Mouse (Mus musculus): ENCODE data around the gene Tmem98. TPM values are rescaled to one million over a fixed set of nuclear protein-coding genes. Genes with fewer than 3 reads are reported as not detected.

Tmem98 gene
- total RNA-seq, 2 experiments from 2014 or later: 4.8 to 9.4 TPM

GRCm38 (mm10) chr11:80845486-80845885, 35.5 kb downstream of the Tmem98 start:
- intact Hi-C loops (cut with DNase I): no loop called here
- DNase-seq (ENCODE audit: low spot score in 2 of 2): no peak

- no peak for DNase-seq (ENCODE audit: low spot score in 2 of 2)
- intact Hi-C loops (cut with DNase I): no loop called here
Measured at GRCm38 (mm10) chr11:80846115-80846514, 36.1 kb downstream of the Tmem98 start.

DNA sequence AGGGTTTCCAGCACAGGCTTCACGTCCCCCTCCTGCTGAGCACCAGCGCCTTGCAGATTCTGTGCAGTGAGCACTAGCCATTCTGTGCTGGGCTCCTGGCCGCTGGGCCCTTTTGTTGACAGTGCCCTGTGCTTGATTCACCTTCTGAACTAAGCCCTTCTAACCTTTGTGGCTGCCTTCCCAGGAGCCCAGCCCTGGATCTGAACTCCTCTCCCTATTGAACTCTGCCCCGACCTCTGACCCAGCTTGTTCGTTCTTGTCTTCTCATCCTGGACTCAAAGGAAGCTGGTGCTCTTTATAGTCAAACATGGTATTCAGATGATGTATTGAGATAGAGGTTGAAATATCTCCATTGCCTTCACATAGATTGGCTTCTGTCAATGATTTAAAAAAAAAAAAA, 38.2 kb downstream of the Tmem98 start:
- DNase-seq (ENCODE audit: low spot score in 2 of 2): no peak
- intact Hi-C loops (cut with DNase I): no loop called here

GRCm38 (mm10) chr11:80851859-80852258, 41.9 kb downstream of the Tmem98 start:
- DNase-seq (ENCODE audit: low spot score in 2 of 2): no peak
- intact Hi-C loops (cut with DNase I): no loop called here

DNA sequence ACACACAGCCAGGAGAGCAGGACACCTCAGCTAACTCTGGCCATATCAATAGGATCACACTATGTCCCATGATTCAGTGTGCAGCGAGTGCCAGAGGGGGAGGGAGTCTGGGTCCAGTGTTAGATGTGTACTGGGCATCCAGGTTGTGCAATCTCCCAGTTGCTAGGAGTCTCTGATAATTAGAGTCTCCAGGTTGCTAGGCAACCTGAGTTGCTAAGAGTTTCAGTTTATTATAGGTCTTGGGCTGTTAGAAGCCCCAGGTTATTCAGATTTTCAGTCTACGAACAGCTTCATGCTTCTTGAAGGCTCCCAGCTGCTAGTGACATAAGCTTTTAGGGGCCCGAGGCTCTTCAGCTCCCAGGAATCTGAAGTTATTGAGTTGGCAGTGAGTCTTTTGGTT, 43.0 kb downstream of the Tmem98 start:
- intact Hi-C loops (cut with DNase I): no loop called here

DNA sequence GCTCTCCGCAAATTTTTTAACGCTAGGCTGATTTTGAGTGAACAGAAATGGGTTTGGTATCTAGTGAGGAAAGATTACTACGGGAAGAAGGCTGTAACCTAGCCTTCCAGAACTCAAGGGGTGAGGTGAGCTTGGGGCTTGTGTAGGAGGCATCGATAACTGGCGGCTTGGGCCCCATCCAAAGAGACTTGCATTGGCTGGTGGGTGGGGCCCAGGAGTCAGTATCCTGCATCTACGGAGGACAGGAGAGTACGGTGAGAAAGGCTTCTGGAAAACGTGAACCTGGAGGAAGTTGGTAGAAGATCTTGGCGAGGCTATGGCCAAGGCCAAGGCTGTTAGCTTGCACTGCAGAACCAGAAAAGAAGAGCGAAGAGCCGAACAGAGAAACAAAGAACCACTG, 44.5 kb downstream of the Tmem98 start:
- intact Hi-C loops (cut with DNase I): no loop called here
- DNase-seq (ENCODE audit: low spot score in 2 of 2): no peak

More for the DNA sequence above, 43.0 kb downstream of the Tmem98 start:
- no peak for DNase-seq (ENCODE audit: low spot score in 2 of 2)

DNA sequence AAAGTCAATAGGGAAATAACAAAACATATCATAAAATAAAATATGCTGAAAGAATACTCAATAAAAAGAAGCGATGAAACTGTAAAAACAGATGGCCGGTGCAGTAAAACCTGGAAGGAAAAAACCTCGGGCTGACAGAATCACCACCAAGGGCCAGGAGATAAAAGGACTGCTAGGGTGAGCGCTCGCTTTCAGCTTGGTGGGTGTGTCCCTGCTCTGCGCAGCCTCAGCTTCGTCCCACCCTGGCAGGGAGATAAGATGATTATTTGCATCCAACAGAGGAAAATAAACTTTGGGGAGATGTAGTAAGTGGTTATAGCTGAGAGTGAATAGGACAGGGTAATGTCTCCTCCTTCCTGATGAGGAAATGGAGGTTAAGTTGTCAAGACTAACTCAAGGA, 44.9 kb downstream of the Tmem98 start:
- DNase-seq (ENCODE audit: low spot score in 2 of 2): no peak
- intact Hi-C loops (cut with DNase I): no loop called here

DNA sequence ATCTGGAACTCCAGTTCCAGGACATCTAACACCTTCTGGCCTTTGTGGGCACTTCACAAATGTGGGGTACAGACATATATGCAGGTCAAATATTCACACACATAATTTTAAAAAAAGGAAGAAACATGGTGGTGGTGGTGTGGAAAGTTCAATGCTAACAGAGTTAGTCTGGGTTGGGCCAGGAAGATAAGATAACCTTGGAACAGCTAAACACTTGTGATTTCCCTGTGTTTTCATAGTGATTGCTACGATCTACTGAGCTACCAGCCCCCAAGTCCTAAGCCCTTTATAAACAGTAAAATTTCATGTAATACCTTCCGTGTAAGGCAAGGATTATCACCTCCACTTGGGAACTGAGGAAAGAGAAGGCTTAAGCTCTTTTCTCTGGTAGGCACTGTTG, 46.9 kb downstream of the Tmem98 start:
- intact Hi-C loops (cut with DNase I): no loop called here
- no peak for DNase-seq (ENCODE audit: low spot score in 2 of 2)

- DNase-seq (ENCODE audit: low spot score in 2 of 2): no peak
- intact Hi-C loops (cut with DNase I): no loop called here
Measured at GRCm38 (mm10) chr11:80858065-80858464, 48.1 kb downstream of the Tmem98 start, which contains the start of gene Spaca3. Gene Spaca3, plus strand, starts transcription at chr11:80858365.

DNA sequence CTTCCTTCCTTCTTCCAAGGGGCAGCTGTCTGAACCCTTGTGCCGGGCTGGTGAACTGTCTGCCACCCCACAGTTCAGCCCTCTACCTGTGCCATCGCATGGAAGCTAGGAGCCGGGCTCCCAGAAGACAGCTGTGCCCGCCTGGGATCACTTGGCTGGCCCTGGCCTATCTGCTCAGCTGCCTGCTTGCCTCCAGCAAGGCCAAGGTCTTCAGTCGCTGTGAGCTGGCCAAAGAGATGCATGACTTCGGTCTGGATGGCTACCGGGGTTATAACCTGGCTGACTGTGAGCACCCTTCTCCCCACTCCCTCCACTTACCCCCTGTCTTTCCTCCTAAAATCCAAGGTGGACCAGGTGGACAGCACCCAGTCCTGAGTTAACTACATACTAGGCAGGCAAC, 53.0 kb downstream of the Tmem98 start:
- intact Hi-C loops (cut with DNase I): no loop called here
- no peak for DNase-seq (ENCODE audit: low spot score in 2 of 2)

- no peak for DNase-seq (ENCODE audit: low spot score in 2 of 2)
- intact Hi-C loops (cut with DNase I): no loop called here
Measured at GRCm38 (mm10) chr11:80868039-80868438, 58.1 kb downstream of the Tmem98 start.

Other genes with a start within 250 kb of the Tmem98 start
- gene Myo1d, start 30.1 kb upstream of the Tmem98 start, total RNA-seq (2021): 1 to 10 TPM; 6.5 to 7.0 TPM
- gene Spaca3, start 48.2 kb downstream of the Tmem98 start, total RNA-seq (2021): not detected